Mouse (Mus musculus): ENCODE measurements at regions not wholly inside any gene's neighbourhood (a gene's known extent, or its start where the extent isn't known, plus 50 kb on each side); places are given as distances from the start of the nearest gene placed in this dataset.

- Histone ChIP-seq H3K36me3 (ENCODE audit: control insufficient read depth, insufficient read depth, low read length) (no peaks in the 10 kb centered on the region), H3K4me1 (replicated peaks; ENCODE audit: control insufficient read depth, insufficient read depth) (no peaks in the 10 kb centered on the region), H3K9ac (ENCODE audit: low read length) (no peak overlapping the region), H3K9me3 (ENCODE audit: control insufficient read depth, low read length) (no peaks in the 10 kb centered on the region), H3K4me2 (replicated peaks; ENCODE audit: low read depth) (no peak overlapping the region), H3K27ac (replicated peaks) (no peak overlapping the region), H3K4me3 (ENCODE audit: low read depth, low read length) (no peak overlapping the region), H3K27me3 (ENCODE audit: control insufficient read depth, insufficient read depth, low read length) (no peaks in the 10 kb centered on the region)
- 41% methylated on average over 5 of the region's 5 CpGs for WGBS
- ATAC-seq (ENCODE audit: low FRiP score, low TSS enrichment) (no peak), DNase-seq (ENCODE audit: low spot score) (peak; percentile 31)
- TF ChIP-seq CTCF (IDR thresholded peaks at IDR 0.05; ENCODE audit: low read depth) (no peak), EP300 (optimal IDR thresholded peaks at IDR 0.05) (no peak)
These were observed 222.3 kb upstream of the Jarid2 start for GRCm38 (mm10) chr13:44506975-44507374.

GRCm38 (mm10) chr13:44509526-44510159 is 219.6 kb upstream of the Jarid2 start:
- no peak for TF ChIP-seq CTCF (IDR thresholded peaks at IDR 0.05; ENCODE audit: low read depth)
- Histone ChIP-seq H3K4me2 (replicated peaks; ENCODE audit: low read depth) (no peak overlapping the region), H3K9ac (ENCODE audit: low read length) (no peak overlapping the region), H3K36me3 (ENCODE audit: control insufficient read depth, insufficient read depth, low read length) (no peaks in the 10 kb centered on the region), H3K4me3 (ENCODE audit: low read depth, low read length) (no peak overlapping the region), H3K9me3 (ENCODE audit: control insufficient read depth, low read length) (no peaks in the 10 kb centered on the region), H3K27ac (replicated peaks) (no peak overlapping the region), H3K27me3 (ENCODE audit: control insufficient read depth, insufficient read depth, low read length) (no peaks in the 10 kb centered on the region), H3K4me1 (replicated peaks; ENCODE audit: control insufficient read depth, insufficient read depth) (no peaks in the 10 kb centered on the region)
- ATAC-seq (ENCODE audit: low FRiP score, low TSS enrichment) (no peak), DNase-seq (ENCODE audit: low spot score) (peak; percentile 29)
- 43% methylated on average over 11 of the region's 11 CpGs for WGBS

- Histone ChIP-seq H3K36me3 (ENCODE audit: control insufficient read depth, insufficient read depth, low read length) (no peaks in the 10 kb centered on the region), H3K4me3 (ENCODE audit: low read depth, low read length) (no peak overlapping the region), H3K4me1 (replicated peaks; ENCODE audit: control insufficient read depth, insufficient read depth) (no peaks in the 10 kb centered on the region), H3K9ac (ENCODE audit: low read length) (no peak overlapping the region), H3K9me3 (ENCODE audit: control insufficient read depth, low read length) (no peaks in the 10 kb centered on the region), H3K4me2 (replicated peaks; ENCODE audit: low read depth) (no peak overlapping the region), H3K27me3 (ENCODE audit: control insufficient read depth, insufficient read depth, low read length) (no peaks in the 10 kb centered on the region), H3K27ac (replicated peaks) (no peak overlapping the region)
- 60% methylated on average over 13 of the region's 13 CpGs for WGBS
- DNase-seq (ENCODE audit: low spot score) (no peak), ATAC-seq (ENCODE audit: low FRiP score, low TSS enrichment) (no peak)
- TF ChIP-seq EP300 (optimal IDR thresholded peaks at IDR 0.05) (no peak), CTCF (IDR thresholded peaks at IDR 0.05; ENCODE audit: low read depth) (no peak)
These were observed 215.6 kb upstream of the Jarid2 start for GRCm38 (mm10) chr13:44513378-44514285.

GRCm38 (mm10) chr13:44514636-44515158 is 214.6 kb upstream of the Jarid2 start:
- Histone ChIP-seq H3K9me3 (ENCODE audit: control insufficient read depth, low read length) (no peaks in the 10 kb centered on the region), H3K4me3 (ENCODE audit: low read depth, low read length) (no peak overlapping the region), H3K27ac (replicated peaks) (no peak overlapping the region), H3K27me3 (ENCODE audit: control insufficient read depth, insufficient read depth, low read length) (no peaks in the 10 kb centered on the region), H3K9ac (ENCODE audit: low read length) (no peak overlapping the region), H3K36me3 (ENCODE audit: control insufficient read depth, insufficient read depth, low read length) (no peaks in the 10 kb centered on the region), H3K4me2 (replicated peaks; ENCODE audit: low read depth) (no peak overlapping the region), H3K4me1 (replicated peaks; ENCODE audit: control insufficient read depth, insufficient read depth) (no peaks in the 10 kb centered on the region)
- DNase-seq (ENCODE audit: low spot score) (no peak), ATAC-seq (ENCODE audit: low FRiP score, low TSS enrichment) (no peak)
- 53% methylated on average over 5 of the region's 5 CpGs for WGBS
- TF ChIP-seq CTCF (IDR thresholded peaks at IDR 0.05; ENCODE audit: low read depth) (no peak), EP300 (optimal IDR thresholded peaks at IDR 0.05) (no peak)

- H3K36me3 ChIP-seq (ENCODE audit: control insufficient read depth, insufficient read depth, low read length), result no peaks in the 10 kb centered on the region
- no peak for TF ChIP-seq EP300 (optimal IDR thresholded peaks at IDR 0.05)
- no peak for TF ChIP-seq CTCF (IDR thresholded peaks at IDR 0.05; ENCODE audit: low read depth)
- no peak overlapping the region for H3K9ac ChIP-seq (ENCODE audit: low read length)
- DNase-seq (ENCODE audit: low spot score), result no peak
- ATAC-seq (ENCODE audit: low FRiP score, low TSS enrichment), result no peak
- H3K27me3 ChIP-seq (ENCODE audit: control insufficient read depth, insufficient read depth, low read length), result no peaks in the 10 kb centered on the region
- H3K27ac ChIP-seq (replicated peaks), result no peak overlapping the region
- H3K4me3 ChIP-seq (ENCODE audit: low read depth, low read length), result no peak overlapping the region
- no peaks in the 10 kb centered on the region for H3K9me3 ChIP-seq (ENCODE audit: control insufficient read depth, low read length)
- H3K4me1 ChIP-seq (replicated peaks; ENCODE audit: control insufficient read depth, insufficient read depth), result no peaks in the 10 kb centered on the region
- WGBS, result 70% methylated on average over 4 of the region's 4 CpGs
- H3K4me2 ChIP-seq (replicated peaks; ENCODE audit: low read depth), result no peak overlapping the region
These were observed 212.4 kb upstream of the Jarid2 start for GRCm38 (mm10) chr13:44516863-44517262.

GRCm38 (mm10) chr13:44517312-44517711 is 212.0 kb upstream of the Jarid2 start:
- H3K9ac ChIP-seq (ENCODE audit: low read length), result no peak overlapping the region
- ATAC-seq (ENCODE audit: low FRiP score, low TSS enrichment) (no peak), DNase-seq (ENCODE audit: low spot score) (no peak)
- H3K4me2 ChIP-seq (replicated peaks; ENCODE audit: low read depth), result no peak overlapping the region
- no peak overlapping the region for H3K27ac ChIP-seq (replicated peaks)
- H3K4me1 ChIP-seq (replicated peaks; ENCODE audit: control insufficient read depth, insufficient read depth), result no peaks in the 10 kb centered on the region
- WGBS, result 80% methylated on average over 9 of the region's 9 CpGs
- TF ChIP-seq CTCF (IDR thresholded peaks at IDR 0.05; ENCODE audit: low read depth) (no peak), EP300 (optimal IDR thresholded peaks at IDR 0.05) (no peak)
- H3K9me3 ChIP-seq (ENCODE audit: control insufficient read depth, low read length), result no peaks in the 10 kb centered on the region
- no peak overlapping the region for H3K4me3 ChIP-seq (ENCODE audit: low read depth, low read length)
- no peaks in the 10 kb centered on the region for H3K36me3 ChIP-seq (ENCODE audit: control insufficient read depth, insufficient read depth, low read length)
- H3K27me3 ChIP-seq (ENCODE audit: control insufficient read depth, insufficient read depth, low read length), result no peaks in the 10 kb centered on the region

Data from stomach, postnatal 0 days (tissue).